Mouse (Mus musculus) MEL (cell line): ENCODE measurements around the gene Bbof1. TPM values are rescaled to one million over a fixed set of nuclear protein-coding genes. Genes with fewer than 3 reads are reported as not detected.

Source experiments
- DNase-seq: peaks from one replicate; pipeline ENCODE4 v3.0.0; 2011; ENCODE audit warnings: low read depth, low spot score
- H3K27ac ChIP-seq: 2 replicates; pipeline ENCODE4 v1.5.1; 2012; ENCODE audit warnings: low read depth, mild to moderate bottlenecking, control low read depth, low read length, moderate library complexity; ENCODE audit not compliant: control insufficient read depth
- H3K27me3 ChIP-seq, 2 experiments: fragments of 150-350 bp in 1 of 2; sonication (generic) in 1 of 2; 2 replicates each; pipeline ENCODE4 v1.6.1; 2012; ENCODE audit warnings: low read length in 2 of 2, mild to moderate bottlenecking in 2 of 2, improper control_type of control experiment in 1 of 2, moderate library complexity in 1 of 2; ENCODE audit not compliant: insufficient read depth in 2 of 2, control insufficient read depth in 1 of 2
- H3K36me3 ChIP-seq, 2 experiments: 2 replicates each; pipeline ENCODE4 v1.6.1; 2012 to 2014; ENCODE audit warnings: low read length in 2 of 2, improper control_type of control experiment in 1 of 2, inconsistent platforms in 1 of 2, mild to moderate bottlenecking in 1 of 2; ENCODE audit not compliant: insufficient read depth in 2 of 2, control insufficient read depth in 1 of 2
- H3K4me1 ChIP-seq, 2 experiments: fragments of 150-350 bp in 1 of 2; sonication (generic) in 1 of 2; 2 replicates each; pipeline ENCODE4 v1.6.1; 2012; ENCODE audit warnings: low read length in 2 of 2, improper control_type of control experiment in 1 of 2, mild to moderate bottlenecking in 1 of 2; ENCODE audit not compliant: insufficient read depth in 2 of 2, control insufficient read depth in 1 of 2
- H3K4me3 ChIP-seq, 2 experiments: fragments of 150-350 bp in 1 of 2; sonication (generic) in 1 of 2; 2 replicates each; pipeline ENCODE4 v1.5.1; 2012; ENCODE audit warnings: low read depth in 2 of 2, low read length in 2 of 2, mild to moderate bottlenecking in 2 of 2, moderate library complexity in 2 of 2, control low read depth in 1 of 2, improper control_type of control experiment in 1 of 2; ENCODE audit not compliant: control insufficient read depth in 1 of 2, insufficient read depth in 1 of 2
- H3K79me2 ChIP-seq: 2 replicates; pipeline ENCODE4 v1.6.1; 2012; ENCODE audit warnings: mild to moderate bottlenecking, low read length, moderate library complexity; ENCODE audit not compliant: control insufficient read depth, poor library complexity, insufficient read depth
- H3K9ac ChIP-seq: 2 replicates; pipeline ENCODE4 v1.6.1; 2012; ENCODE audit warnings: low read depth, mild to moderate bottlenecking, control low read depth, low read length, moderate library complexity; ENCODE audit not compliant: control insufficient read depth, poor library complexity, severe bottlenecking
- H3K9me3 ChIP-seq: fragments of 150-350 bp; sonication (generic); replicated peaks from 2 replicates; pipeline ENCODE4 v1.6.1; 2012; ENCODE audit warnings: mild to moderate bottlenecking, low read length, improper control_type of control experiment, moderate library complexity; ENCODE audit not compliant: insufficient read depth
- BHLHE40 ChIP-seq: IDR thresholded peaks from 2 replicates; pipeline ENCODE4 v1.6.1; 2012; ENCODE audit warnings: low read depth, mild to moderate bottlenecking, inconsistent platforms, low read length, improper control_type of control experiment, borderline replicate concordance
- GATA1 ChIP-seq: IDR thresholded peaks from 2 replicates; pipeline ENCODE4 v1.6.1; 2011; ENCODE audit warnings: low read depth, low read length, improper control_type of control experiment
- HCFC1 ChIP-seq: IDR thresholded peaks from 2 replicates; pipeline ENCODE4 v1.6.1; 2012; ENCODE audit warnings: low read depth, mild to moderate bottlenecking, inconsistent platforms, low read length, improper control_type of control experiment, moderate library complexity
- JUND ChIP-seq: IDR thresholded peaks from 2 replicates; pipeline ENCODE4 v1.6.1; 2011; ENCODE audit warnings: low read depth, mild to moderate bottlenecking, improper control_type of control experiment, low read length
- MAFK ChIP-seq: IDR thresholded peaks from 2 replicates; pipeline ENCODE4 v1.6.1; 2011; ENCODE audit warnings: low read depth, mild to moderate bottlenecking, low read length, improper control_type of control experiment, borderline replicate concordance
- MXI1 ChIP-seq: IDR thresholded peaks from 2 replicates; pipeline ENCODE4 v1.6.1; 2011; ENCODE audit warnings: mild to moderate bottlenecking, low read depth, low read length, improper control_type of control experiment
- MYB ChIP-seq: IDR thresholded peaks from 2 replicates; pipeline ENCODE4 v1.6.1; 2011; ENCODE audit warnings: mild to moderate bottlenecking, low read depth, low read length, improper control_type of control experiment
- MYC ChIP-seq: IDR thresholded peaks from 2 replicates; pipeline ENCODE4 v1.6.1; 2011; ENCODE audit warnings: low read depth, mild to moderate bottlenecking, low read length, improper control_type of control experiment, moderate library complexity
- NRF1 ChIP-seq: IDR thresholded peaks from 2 replicates; pipeline ENCODE4 v1.6.1; 2014; ENCODE audit warnings: low read depth, mild to moderate bottlenecking, inconsistent platforms, low read length, improper control_type of control experiment, moderate library complexity; ENCODE audit not compliant: poor library complexity, insufficient read depth, severe bottlenecking
- POLR2AphosphoS2 ChIP-seq: IDR thresholded peaks from 2 replicates; pipeline ENCODE4 v1.6.1; 2011; ENCODE audit warnings: low read length, improper control_type of control experiment
- POLR2AphosphoS5 ChIP-seq: IDR thresholded peaks from 2 replicates; pipeline ENCODE4 v1.6.1; 2012; ENCODE audit warnings: low read depth, borderline replicate concordance, mild to moderate bottlenecking, inconsistent platforms, low read length, moderate library complexity, mixed read lengths
- RCOR1 ChIP-seq: IDR thresholded peaks from 2 replicates; pipeline ENCODE4 v1.6.1; 2012; ENCODE audit warnings: low read depth, mild to moderate bottlenecking, inconsistent platforms, low read length, improper control_type of control experiment
- SIN3A ChIP-seq: IDR thresholded peaks from 2 replicates; pipeline ENCODE4 v1.6.1; 2012; ENCODE audit warnings: low read length, improper control_type of control experiment, inconsistent platforms
- SMC3 ChIP-seq: IDR thresholded peaks from 2 replicates; pipeline ENCODE4 v1.6.1; 2011; ENCODE audit warnings: low read depth, low read length, improper control_type of control experiment
- TAL1 ChIP-seq: IDR thresholded peaks from 2 replicates; pipeline ENCODE4 v1.6.1; 2012; ENCODE audit warnings: mild to moderate bottlenecking, inconsistent platforms, low read length, moderate library complexity, mixed read lengths
- TCF12 ChIP-seq: IDR thresholded peaks from 2 replicates; pipeline ENCODE4 v1.6.1; 2014; ENCODE audit warnings: low read depth, mild to moderate bottlenecking, inconsistent platforms, low read length, improper control_type of control experiment, moderate library complexity
- UBTF ChIP-seq: IDR thresholded peaks from 2 replicates; pipeline ENCODE4 v1.6.1; 2012; ENCODE audit warnings: low read depth, mild to moderate bottlenecking, inconsistent platforms, low read length, improper control_type of control experiment, moderate library complexity, borderline replicate concordance; ENCODE audit not compliant: insufficient read depth
- USF1 ChIP-seq: IDR thresholded peaks from 2 replicates; pipeline ENCODE4 v1.6.1; 2014; ENCODE audit warnings: low read depth, mild to moderate bottlenecking, inconsistent platforms, low read length, improper control_type of control experiment, moderate library complexity
- USF2 ChIP-seq, 2 experiments: IDR thresholded peaks; 2 replicates each; pipeline ENCODE4 v1.6.1; 2011 to 2012; ENCODE audit warnings: improper control_type of control experiment in 2 of 2, low read length in 2 of 2, borderline replicate concordance in 1 of 2, inconsistent platforms in 1 of 2, low read depth in 1 of 2, mild to moderate bottlenecking in 1 of 2; ENCODE audit not compliant: insufficient read depth in 1 of 2
- ZC3H11A ChIP-seq: IDR thresholded peaks from 2 replicates; pipeline ENCODE4 v1.6.1; 2012; ENCODE audit warnings: low read depth, mild to moderate bottlenecking, inconsistent platforms, low read length, improper control_type of control experiment
- ZMIZ1 ChIP-seq: IDR thresholded peaks from 2 replicates; pipeline ENCODE4 v1.6.1; 2012; ENCODE audit warnings: low read depth, mild to moderate bottlenecking, inconsistent platforms, low read length, improper control_type of control experiment, moderate library complexity
- polyA plus RNA-seq, 2 experiments: library from polyadenylated mRNA; stranded (reverse) in 1 of 2; unstranded in 1 of 2; fragments of >175 nt in 1 of 2; fragments of >200 nt in 1 of 2; gene quantifications; 2 replicates each; pipeline versions ENCODE4 v1.2.1 to v1.2.4; 2012; ENCODE audit warnings: low replicate concordance in 2 of 2, low read depth in 1 of 2; ENCODE audit not compliant: insufficient read length in 2 of 2, insufficient read depth in 1 of 2, missing spikeins in 1 of 2
- total RNA-seq: library from RNA; depleted of rRNA; stranded (reverse); fragments of 300-350 nt; gene quantifications from 2 replicates; pipeline ENCODE4 v1.2.3, GENCODE M21; 2012

Gene Bbof1
- total and polyA plus RNA-seq, 3 experiments, result 0.81 to 1.3 TPM; not detected in 1

- H3K27ac ChIP-seq, result no peak overlapping the region
- H3K36me3 ChIP-seq, result peaks cover 0 to 21% of the 10 kb centered on the region in 2 experiments; a peak in 3 of 4 replicates
- no peaks in the 10 kb centered on the region for H3K9me3 ChIP-seq
- no peaks in the 10 kb centered on the region for H3K27me3 ChIP-seq
- TF ChIP-seq SMC3 (no peak), POLR2AphosphoS2 (no peak), ZC3H11A (no peak), UBTF (no peak), USF1 (no peak), TCF12 (no peak), TAL1 (no peak), HCFC1 (no peak), MAFK (no peak), NRF1 (no peak), POLR2AphosphoS5 (no peak)
- peaks cover 9 to 19% of the 10 kb centered on the region in 2 experiments for H3K4me1 ChIP-seq
- H3K9ac ChIP-seq, result no peak overlapping the region
- H3K4me3 ChIP-seq, result no peak overlapping the region
- no peaks in the 10 kb centered on the region for H3K79me2 ChIP-seq
- no peak for DNase-seq
These were observed 10.2 kb upstream of the Bbof1 start for GRCm38 (mm10) chr12:84398629-84399028.

GRCm38 (mm10) chr12:84399135-84399534 is 9.7 kb upstream of the Bbof1 start:
- no peak overlapping the region for H3K27ac ChIP-seq
- no peaks in the 10 kb centered on the region for H3K27me3 ChIP-seq
- DNase-seq, result no peak
- no peak overlapping the region for H3K4me3 ChIP-seq
- no peaks in the 10 kb centered on the region for H3K9me3 ChIP-seq
- no peaks in the 10 kb centered on the region for H3K79me2 ChIP-seq
- no peak overlapping the region for H3K9ac ChIP-seq
- peaks cover 9 to 19% of the 10 kb centered on the region in 2 experiments for H3K4me1 ChIP-seq
- TF ChIP-seq USF1 (no peak), USF2 (IDR thresholded peaks at IDR 0.05; ENCODE audit: borderline replicate concordance in 1 of 2, insufficient read depth in 1 of 2, low read depth in 1 of 2, low read length in 2 of 2) (no peak), RCOR1 (no peak), MYC (no peak), SIN3A (no peak), MAFK (no peak), TAL1 (no peak), JUND (no peak), BHLHE40 (no peak), POLR2AphosphoS2 (no peak), GATA1 (no peak), ZMIZ1 (no peak), MYB (no peak), MXI1 (no peak), POLR2AphosphoS5 (no peak)
- H3K36me3 ChIP-seq, result peaks cover 0 to 21% of the 10 kb centered on the region in 2 experiments; a peak in 3 of 4 replicates
